Mouse (Mus musculus) layer of hippocampus, adult 8-10 months (tissue): ENCODE measurements around the gene Fignl2. TPM values are rescaled to one million over a fixed set of nuclear protein-coding genes. Genes with fewer than 3 reads are reported as not detected.
"Not testable (repeated sequence)": the region's sequence is repeated elsewhere in the genome, so short reads cannot be mapped to it uniquely, and the experiment has no call there.

ENCODE experiments used
- DNase-seq, 2 experiments: peaks; one replicate each; pipeline ENCODE4 v3.0.0; 2022; ENCODE audit warnings: low spot score in 2 of 2
- total RNA-seq, 4 experiments: library from RNA; stranded (reverse); gene quantifications; 2 replicates each; pipeline ENCODE4 v1.2.4; 2022

The Fignl2 gene
- 1 to 10 TPM; 1.3 to 2.4 (median 1.8) TPM for total RNA-seq

GRCm38 (mm10) chr15:101077813-101078730, at the start of gene Fignl2:
Gene Fignl2 (minus strand): TSS chr15:101078567.
- DNase-seq, result no peak

GRCm38 (mm10) chr15:101126876-101127544, 48.6 kb upstream of the Fignl2 start:
- DNase-seq, result no peak

DNA sequence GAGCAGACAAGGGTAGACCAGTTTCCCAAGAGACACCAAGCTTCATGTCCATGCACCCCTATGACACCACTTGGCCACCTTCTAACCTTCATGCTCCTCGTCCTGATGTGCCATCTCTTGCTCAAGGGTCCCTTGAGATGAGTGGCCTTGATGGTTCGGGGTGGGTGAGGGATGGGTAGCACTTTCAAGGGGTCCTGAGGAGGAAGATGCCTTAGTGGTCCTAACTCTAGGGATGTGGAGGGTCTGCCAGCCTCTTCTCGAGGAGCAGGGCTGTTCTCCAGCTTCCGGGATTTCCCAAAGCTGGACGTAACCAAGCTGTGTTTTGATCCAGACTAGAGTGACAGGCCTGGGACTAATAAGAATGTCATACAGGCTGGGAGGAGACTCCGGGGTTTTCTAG, 47.2 kb upstream of the Fignl2 start:
- no peak for DNase-seq

DNA sequence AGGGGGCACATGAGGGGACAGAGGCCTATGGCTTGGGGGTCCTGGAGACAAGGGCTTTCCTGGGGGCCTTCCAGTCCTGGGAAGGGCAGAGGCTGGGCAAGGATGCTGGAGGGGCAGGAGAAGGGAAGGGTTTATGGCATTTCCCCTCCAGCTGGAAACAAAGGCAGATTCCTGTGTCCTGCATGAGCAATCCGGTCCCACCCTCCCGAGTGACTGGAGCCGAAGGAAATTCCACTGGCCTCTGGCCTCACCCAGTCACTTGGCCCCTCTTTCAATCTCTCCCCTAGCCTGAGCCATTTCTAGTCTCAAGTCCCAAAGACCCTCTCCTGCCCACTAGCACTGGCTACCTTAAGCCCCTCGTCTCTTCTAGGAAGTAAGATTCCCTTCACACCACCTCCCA, 44.8 kb upstream of the Fignl2 start:
- no peak for DNase-seq

DNA sequence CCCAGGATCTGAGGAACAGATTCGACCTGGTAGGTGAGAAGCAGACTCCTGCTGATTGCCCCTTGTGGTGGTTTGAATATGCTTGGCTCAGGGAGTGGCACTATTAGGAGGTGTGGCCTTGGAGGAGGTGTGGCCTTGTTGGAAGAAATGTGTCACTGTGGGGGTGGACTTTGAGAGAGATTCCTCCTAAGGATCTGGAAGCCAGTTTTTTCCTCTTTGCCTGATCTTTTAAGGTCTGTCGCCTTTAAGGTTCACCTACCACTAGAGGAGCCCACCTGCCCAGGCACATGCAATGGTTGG, 43.9 kb upstream of the Fignl2 start:
- DNase-seq, result no peak

GRCm38 (mm10) chr15:101121411-101122289, 43.3 kb upstream of the Fignl2 start:
- no peak for DNase-seq

DNA sequence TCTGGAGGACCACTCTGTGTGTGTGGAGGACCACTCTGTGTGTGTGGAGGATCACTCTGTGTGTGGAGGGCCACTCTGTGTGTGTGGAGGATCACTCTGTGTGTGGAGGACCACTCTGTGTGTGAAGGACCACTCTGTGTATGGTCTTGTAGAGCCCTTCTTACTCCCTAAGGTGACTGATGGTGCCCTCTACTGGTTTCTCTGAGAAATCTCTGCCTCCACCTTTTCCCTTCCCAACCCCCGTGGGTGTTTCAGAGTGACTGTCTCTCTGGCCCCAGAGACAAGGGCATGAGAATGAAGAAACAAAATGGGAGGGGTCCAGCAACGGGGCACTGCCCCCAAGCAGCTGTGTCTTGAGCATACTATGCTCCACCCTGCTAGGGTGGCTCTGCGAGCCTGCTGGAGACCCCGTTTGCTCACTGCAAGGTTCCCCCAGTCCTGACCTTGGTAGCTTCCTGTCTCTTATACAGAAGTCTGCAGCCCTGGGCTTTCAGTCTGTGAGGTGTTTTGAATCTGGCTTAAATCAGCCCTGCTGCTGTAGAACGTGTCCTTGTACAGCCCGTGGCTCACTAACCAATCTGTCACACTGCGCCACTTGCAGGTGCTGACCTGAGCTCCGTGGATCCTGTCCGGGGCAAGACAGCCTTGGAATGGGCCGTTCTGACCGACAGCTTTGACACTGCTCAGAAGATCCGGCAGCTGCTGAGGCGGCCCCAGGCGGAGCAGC, 40.2 kb upstream of the Fignl2 start:
- no peak for DNase-seq

- no peak for DNase-seq
Observed at GRCm38 (mm10) chr15:101115511-101116110, 37.2 kb upstream of the Fignl2 start, which contains the start of gene Ankrd33. Gene Ankrd33 (plus strand): TSS chr15:101115755.

GRCm38 (mm10) chr15:101113778-101114177, 35.4 kb upstream of the Fignl2 start:
- not testable (repeated sequence) for DNase-seq

DNA sequence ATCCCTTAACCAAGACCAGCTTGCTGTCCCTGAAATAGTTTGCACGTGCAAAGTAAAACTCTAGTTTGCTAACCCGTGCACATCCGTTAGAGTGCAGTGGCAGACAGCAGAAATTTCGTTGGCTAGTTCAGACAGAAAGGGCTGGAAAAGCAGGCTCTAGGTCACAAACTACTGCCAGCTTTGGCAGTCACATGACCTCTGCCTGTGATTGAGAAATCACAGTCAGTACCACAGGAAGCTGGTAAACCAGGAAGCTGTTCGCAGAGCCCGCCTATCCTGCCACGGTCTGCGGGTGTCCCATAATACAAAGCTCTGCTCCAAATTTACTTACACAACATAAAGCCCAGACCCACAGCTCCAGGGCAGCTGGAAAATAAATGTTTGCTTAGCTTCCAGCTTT, 34.8 kb upstream of the Fignl2 start:
- DNase-seq, result no peak

DNA sequence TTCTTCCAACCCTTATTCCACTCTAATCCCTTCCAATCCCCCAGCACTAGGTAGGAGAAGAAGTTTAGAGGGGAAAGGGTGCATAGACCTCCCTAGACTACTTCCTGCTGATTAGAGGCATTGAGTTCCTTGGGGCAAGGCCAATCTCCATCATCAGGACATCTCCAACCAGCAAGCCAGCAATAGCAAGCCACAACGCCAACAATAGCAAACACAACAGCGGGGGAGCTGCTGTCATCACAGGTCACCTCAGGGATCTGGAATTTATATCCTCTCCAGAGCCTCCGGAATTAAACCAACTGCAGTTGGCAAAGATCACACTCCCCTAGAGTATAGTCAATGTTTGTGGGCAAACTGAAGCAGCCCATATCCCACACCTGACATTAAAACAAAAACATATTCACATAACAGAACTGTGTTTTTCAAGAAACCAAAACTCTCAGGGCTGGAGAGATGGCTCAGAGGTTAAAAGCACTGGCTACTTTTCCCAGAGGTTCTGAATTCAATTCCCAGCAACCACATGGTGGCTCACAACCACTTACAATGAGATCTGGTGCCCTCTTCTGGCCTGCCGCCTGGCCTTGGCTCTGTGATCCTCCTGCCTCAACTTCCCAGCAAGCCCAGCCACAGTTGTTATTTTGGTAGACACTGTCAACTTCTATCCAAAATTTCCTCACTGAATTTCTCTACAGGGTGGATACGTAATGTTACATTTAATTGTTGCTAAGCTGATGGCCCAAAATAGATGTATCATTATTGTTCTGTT, 29.7 kb upstream of the Fignl2 start:
- DNase-seq, result no peak

DNA sequence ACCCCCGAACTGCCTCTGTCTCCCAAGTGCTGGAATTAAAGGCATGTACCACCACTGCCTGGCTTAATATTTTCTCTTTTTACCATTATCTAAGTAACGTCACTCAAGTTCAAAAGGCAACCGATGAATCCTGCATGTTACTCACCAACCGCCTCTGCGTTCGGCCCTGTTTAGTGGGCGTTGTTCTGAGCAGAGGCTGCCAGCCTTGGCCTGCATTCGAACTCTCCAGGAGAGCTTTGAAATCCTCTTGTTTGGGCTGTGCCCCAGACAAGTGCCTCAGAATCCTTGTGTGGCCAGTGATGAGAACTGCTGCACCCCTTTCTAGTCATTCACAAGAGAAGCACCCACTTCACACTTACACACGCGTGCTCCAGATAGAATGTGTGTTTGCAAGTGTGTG, 27.6 kb upstream of the Fignl2 start:
- DNase-seq, result peak in 1 of 2 experiments; percentile 19

- peak; percentile 49 to 66 for DNase-seq
Observed at GRCm38 (mm10) chr15:101105496-101105994, 27.2 kb upstream of the Fignl2 start.

- no peak for DNase-seq
Observed at GRCm38 (mm10) chr15:101103605-101104304, 25.4 kb upstream of the Fignl2 start.

GRCm38 (mm10) chr15:101100996-101101395, 22.6 kb upstream of the Fignl2 start:
- DNase-seq, result no peak

DNA sequence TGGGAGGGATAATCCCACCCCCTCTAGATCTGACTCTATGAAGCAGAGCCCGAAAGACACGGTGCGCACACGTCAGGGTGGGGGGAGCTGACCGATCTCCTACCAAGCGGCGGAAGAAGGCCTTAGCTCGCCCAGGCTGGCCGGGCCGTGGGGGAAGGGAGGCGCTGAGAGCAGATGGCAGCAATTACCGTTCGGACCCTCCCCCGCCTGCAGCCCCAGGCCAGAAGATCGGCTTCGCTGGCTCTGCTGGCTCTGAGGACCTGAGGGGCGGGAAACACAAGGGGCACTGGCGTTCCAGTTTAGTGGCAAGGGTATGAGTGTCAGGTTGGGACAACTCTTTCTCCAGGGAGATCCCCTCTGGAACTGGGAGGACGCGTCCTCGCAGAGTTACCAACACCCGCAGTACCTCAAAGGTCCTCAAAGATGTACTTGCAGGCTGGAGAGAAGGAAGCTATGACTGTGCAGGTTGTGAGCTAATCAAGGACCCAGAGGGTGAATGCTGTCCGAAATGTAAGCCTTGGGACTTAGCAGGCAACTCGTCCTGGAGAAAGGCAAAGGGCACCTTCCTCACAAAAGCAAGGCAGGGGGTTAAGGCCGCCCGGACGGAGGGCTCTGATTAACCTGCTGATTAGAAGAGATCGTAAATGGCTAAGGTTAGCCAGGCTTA, 19.8 kb upstream of the Fignl2 start:
- no peak for DNase-seq

DNA sequence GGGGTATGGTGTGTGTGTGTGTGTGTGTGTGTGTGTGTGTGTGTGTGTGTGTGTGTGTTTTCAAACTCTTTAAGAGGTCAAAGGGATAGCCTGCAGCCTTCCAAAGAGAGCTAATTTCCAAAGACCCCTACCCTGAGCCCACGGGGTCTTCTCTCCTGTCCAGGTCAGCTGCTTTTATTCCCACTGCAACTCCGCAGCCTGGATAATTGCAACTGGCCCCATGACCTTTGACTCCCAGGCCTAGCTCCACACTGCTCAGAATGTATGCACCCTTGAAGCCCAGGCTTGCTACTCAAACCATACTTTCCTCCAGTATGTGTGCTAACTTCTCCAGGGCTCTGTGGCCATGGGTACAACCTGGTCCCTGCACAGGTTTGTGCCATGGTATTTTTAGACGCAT, 17.0 kb upstream of the Fignl2 start:
- no peak for DNase-seq

DNA sequence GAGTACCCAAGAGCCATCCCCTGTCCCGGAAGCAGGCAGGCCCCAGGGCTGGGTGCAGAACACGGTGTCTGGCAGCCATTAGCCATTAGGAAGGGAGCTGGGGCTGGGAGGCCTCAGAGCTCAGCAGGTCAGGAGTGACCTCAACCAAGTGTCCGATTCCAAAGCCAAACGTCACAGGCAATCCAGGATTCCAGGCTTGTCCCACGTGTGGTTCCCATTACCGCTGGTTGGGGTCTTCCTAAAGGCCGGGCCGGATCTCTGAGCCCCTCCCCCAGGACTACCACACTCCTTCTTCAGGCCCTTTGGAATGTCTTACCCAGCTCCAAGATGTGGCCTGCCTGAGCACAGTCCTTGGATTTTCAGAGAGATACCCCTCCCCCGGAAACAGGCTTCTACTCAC, 16.6 kb upstream of the Fignl2 start:
- no peak for DNase-seq

- no peak for DNase-seq
Observed at GRCm38 (mm10) chr15:101093988-101094387, 15.6 kb upstream of the Fignl2 start.
